Mouse (Mus musculus): Measurements from ENCODE around the gene Cpa1. TPM values are rescaled to one million over a fixed set of nuclear protein-coding genes. Genes with fewer than 3 reads are reported as not detected.
A peak's percentile ranks its signal among the peaks of the same experiment; 100 is the strongest.

Cpa1 gene
- polyA plus RNA-seq, 1 experiment from 2014 or later = 0.16 TPM

GRCm38 (mm10) chr6:30611212-30611611 is 27.8 kb upstream of the Cpa1 start:
- H3K27me3 ChIP-seq (ENCODE audit: insufficient read depth, poor library complexity, severe bottlenecking) = no peaks in the 10 kb centered on the region
- 35% methylated on average over 5 of the region's 5 CpGs for WGBS
- no peak for DNase-seq (ENCODE audit: low spot score)
- H3K9me3 ChIP-seq = no peaks in the 10 kb centered on the region
- peaks cover 62% of the 10 kb centered on the region for H3K4me1 ChIP-seq (replicated peaks)
- no peaks in the 10 kb centered on the region for H3K36me3 ChIP-seq
- H3K27ac ChIP-seq = peak overlapping the region; percentile 85
- H3K4me3 ChIP-seq = no peak overlapping the region

- peak overlapping the region; percentile 93 for H3K27ac ChIP-seq
- H3K4me3 ChIP-seq = no peak overlapping the region
- H3K36me3 ChIP-seq = no peaks in the 10 kb centered on the region
- H3K4me1 ChIP-seq (replicated peaks) = peaks cover 90% of the 10 kb centered on the region
- no peaks in the 10 kb centered on the region for H3K27me3 ChIP-seq (ENCODE audit: insufficient read depth, poor library complexity, severe bottlenecking)
- no peak for DNase-seq (ENCODE audit: low spot score)
- 69% methylated on average over 6 of the region's 6 CpGs for WGBS
- H3K9me3 ChIP-seq = no peaks in the 10 kb centered on the region
Measured at GRCm38 (mm10) chr6:30614251-30614650, 24.8 kb upstream of the Cpa1 start.

- peak overlapping the region; percentile 45; the same call in 1 of the 2 replicates for H3K4me3 ChIP-seq
- no peaks in the 10 kb centered on the region for H3K27me3 ChIP-seq (ENCODE audit: insufficient read depth, poor library complexity, severe bottlenecking)
- H3K36me3 ChIP-seq = no peaks in the 10 kb centered on the region
- peaks cover 97% of the 10 kb centered on the region for H3K4me1 ChIP-seq (replicated peaks)
- no peak for DNase-seq (ENCODE audit: low spot score)
- no peaks in the 10 kb centered on the region for H3K9me3 ChIP-seq
- H3K27ac ChIP-seq = peak overlapping the region; percentile 93
- 20% methylated on average over 4 of the region's 4 CpGs for WGBS
Measured at GRCm38 (mm10) chr6:30615741-30616140, 23.3 kb upstream of the Cpa1 start.

- Histone ChIP-seq H3K4me1 (replicated peaks) (peaks cover 97% of the 10 kb centered on the region), H3K27ac (peak overlapping the region; percentile 93), H3K27me3 (ENCODE audit: insufficient read depth, poor library complexity, severe bottlenecking) (no peaks in the 10 kb centered on the region), H3K9me3 (no peaks in the 10 kb centered on the region), H3K36me3 (no peaks in the 10 kb centered on the region), H3K4me3 (peak overlapping the region; percentile 45)
- DNase-seq (ENCODE audit: low spot score) = peak; percentile 62
- under 1% methylated on average over 8 of the region's 8 CpGs for WGBS
Measured at GRCm38 (mm10) chr6:30616491-30616941, 22.5 kb upstream of the Cpa1 start.

- DNase-seq (ENCODE audit: low spot score) = peak; percentile 89
- peak overlapping the region; percentile 93 for H3K27ac ChIP-seq
- no peaks in the 10 kb centered on the region for H3K36me3 ChIP-seq
- H3K9me3 ChIP-seq = no peaks in the 10 kb centered on the region
- H3K4me1 ChIP-seq (replicated peaks) = peaks cover 90% of the 10 kb centered on the region
- H3K4me3 ChIP-seq = peak overlapping the region; percentile 45
- 2% methylated on average over 13 of the region's 13 CpGs for WGBS
- no peaks in the 10 kb centered on the region for H3K27me3 ChIP-seq (ENCODE audit: insufficient read depth, poor library complexity, severe bottlenecking)
Measured at GRCm38 (mm10) chr6:30617020-30617958, 21.7 kb upstream of the Cpa1 start.

GRCm38 (mm10) chr6:30617959-30618590 is 20.9 kb upstream of the Cpa1 start:
- peaks cover 82% of the 10 kb centered on the region for H3K4me1 ChIP-seq (replicated peaks)

GRCm38 (mm10) chr6:30618735-30619134 is 20.3 kb upstream of the Cpa1 start:
- peak overlapping the region; percentile 93 for H3K27ac ChIP-seq
- 29% methylated on average over 6 of the region's 6 CpGs for whole genome bisulfite sequencing
- H3K4me1 ChIP-seq (replicated peaks) = peaks cover 78% of the 10 kb centered on the region
- no peaks in the 10 kb centered on the region for H3K9me3 ChIP-seq
- no peak for DNase-seq (ENCODE audit: low spot score)
- no peaks in the 10 kb centered on the region for H3K36me3 ChIP-seq
- H3K27me3 ChIP-seq (ENCODE audit: insufficient read depth, poor library complexity, severe bottlenecking) = no peaks in the 10 kb centered on the region
- no peak overlapping the region for H3K4me3 ChIP-seq

More at GRCm38 (mm10) chr6:30617959-30618590, 20.9 kb upstream of the Cpa1 start:
- no peaks in the 10 kb centered on the region for H3K9me3 ChIP-seq
- H3K27ac ChIP-seq = peak overlapping the region; percentile 93
- H3K36me3 ChIP-seq = no peaks in the 10 kb centered on the region
- no peaks in the 10 kb centered on the region for H3K27me3 ChIP-seq (ENCODE audit: insufficient read depth, poor library complexity, severe bottlenecking)
- peak; percentile 79 for DNase-seq (ENCODE audit: low spot score)
- 2% methylated on average over 18 of the region's 18 CpGs for WGBS
- peak overlapping the region; percentile 45 for H3K4me3 ChIP-seq

- Histone ChIP-seq H3K27ac (peak overlapping the region; percentile 93), H3K9me3 (no peaks in the 10 kb centered on the region), H3K36me3 (no peaks in the 10 kb centered on the region), H3K27me3 (ENCODE audit: insufficient read depth, poor library complexity, severe bottlenecking) (no peaks in the 10 kb centered on the region), H3K4me1 (replicated peaks) (peaks cover 69% of the 10 kb centered on the region), H3K4me3 (no peak overlapping the region)
- no peak for DNase-seq (ENCODE audit: low spot score)
- WGBS = 55% methylated on average over 5 of the region's 5 CpGs
Measured at GRCm38 (mm10) chr6:30619606-30620005, 19.4 kb upstream of the Cpa1 start.

- 82% methylated on average over 4 of the region's 4 CpGs for WGBS
- Histone ChIP-seq H3K27me3 (ENCODE audit: insufficient read depth, poor library complexity, severe bottlenecking) (no peaks in the 10 kb centered on the region), H3K36me3 (no peaks in the 10 kb centered on the region), H3K9me3 (no peaks in the 10 kb centered on the region), H3K4me1 (replicated peaks) (peaks cover 59% of the 10 kb centered on the region), H3K4me3 (no peak overlapping the region), H3K27ac (peak overlapping the region; percentile 93)
- no peak for DNase-seq (ENCODE audit: low spot score)
Measured at GRCm38 (mm10) chr6:30620591-30620990, 18.4 kb upstream of the Cpa1 start.

- Histone ChIP-seq H3K36me3 (no peaks in the 10 kb centered on the region), H3K27me3 (ENCODE audit: insufficient read depth, poor library complexity, severe bottlenecking) (no peaks in the 10 kb centered on the region), H3K4me1 (replicated peaks) (peaks cover 55% of the 10 kb centered on the region), H3K4me3 (no peak overlapping the region), H3K9me3 (no peaks in the 10 kb centered on the region), H3K27ac (peak overlapping the region; percentile 93)
- WGBS = 82% methylated on average over 6 of the region's 6 CpGs
- no peak for DNase-seq (ENCODE audit: low spot score)
Measured at GRCm38 (mm10) chr6:30620994-30621393, 18.0 kb upstream of the Cpa1 start.

GRCm38 (mm10) chr6:30621986-30622389 is 17.0 kb upstream of the Cpa1 start:
- Histone ChIP-seq H3K36me3 (no peaks in the 10 kb centered on the region), H3K9me3 (no peaks in the 10 kb centered on the region), H3K4me1 (replicated peaks) (peaks cover 45% of the 10 kb centered on the region), H3K27ac (no peak overlapping the region), H3K27me3 (ENCODE audit: insufficient read depth, poor library complexity, severe bottlenecking) (no peaks in the 10 kb centered on the region), H3K4me3 (no peak overlapping the region)
- 89% methylated on average over 4 of the region's 4 CpGs for WGBS
- DNase-seq (ENCODE audit: low spot score) = no peak

- no peak for DNase-seq (ENCODE audit: low spot score)
- WGBS = 89% methylated on average over 9 of the region's 9 CpGs
- Histone ChIP-seq H3K4me3 (no peak overlapping the region), H3K4me1 (replicated peaks) (peaks cover 32% of the 10 kb centered on the region), H3K9me3 (no peaks in the 10 kb centered on the region), H3K27ac (peak overlapping the region; percentile 30), H3K27me3 (ENCODE audit: insufficient read depth, poor library complexity, severe bottlenecking) (no peaks in the 10 kb centered on the region), H3K36me3 (no peaks in the 10 kb centered on the region)
Measured at GRCm38 (mm10) chr6:30624763-30625162, 14.3 kb upstream of the Cpa1 start.

GRCm38 (mm10) chr6:30628152-30628551 is 10.9 kb upstream of the Cpa1 start:
- H3K27ac ChIP-seq = peak overlapping the region; percentile 76

More at GRCm38 (mm10) chr6:30628152-30628551, 10.9 kb upstream of the Cpa1 start:
- H3K4me1 ChIP-seq (replicated peaks) = peaks cover 34% of the 10 kb centered on the region
- H3K36me3 ChIP-seq = no peaks in the 10 kb centered on the region
- no peaks in the 10 kb centered on the region for H3K9me3 ChIP-seq
- no peaks in the 10 kb centered on the region for H3K27me3 ChIP-seq (ENCODE audit: insufficient read depth, poor library complexity, severe bottlenecking)
- 63% methylated on average over 6 of the region's 6 CpGs for WGBS
- DNase-seq (ENCODE audit: low spot score) = no peak
- no peak overlapping the region for H3K4me3 ChIP-seq
